Comparison of ENCODE assay signal across 17 mouse cellular contexts in the genomic region with DNA sequence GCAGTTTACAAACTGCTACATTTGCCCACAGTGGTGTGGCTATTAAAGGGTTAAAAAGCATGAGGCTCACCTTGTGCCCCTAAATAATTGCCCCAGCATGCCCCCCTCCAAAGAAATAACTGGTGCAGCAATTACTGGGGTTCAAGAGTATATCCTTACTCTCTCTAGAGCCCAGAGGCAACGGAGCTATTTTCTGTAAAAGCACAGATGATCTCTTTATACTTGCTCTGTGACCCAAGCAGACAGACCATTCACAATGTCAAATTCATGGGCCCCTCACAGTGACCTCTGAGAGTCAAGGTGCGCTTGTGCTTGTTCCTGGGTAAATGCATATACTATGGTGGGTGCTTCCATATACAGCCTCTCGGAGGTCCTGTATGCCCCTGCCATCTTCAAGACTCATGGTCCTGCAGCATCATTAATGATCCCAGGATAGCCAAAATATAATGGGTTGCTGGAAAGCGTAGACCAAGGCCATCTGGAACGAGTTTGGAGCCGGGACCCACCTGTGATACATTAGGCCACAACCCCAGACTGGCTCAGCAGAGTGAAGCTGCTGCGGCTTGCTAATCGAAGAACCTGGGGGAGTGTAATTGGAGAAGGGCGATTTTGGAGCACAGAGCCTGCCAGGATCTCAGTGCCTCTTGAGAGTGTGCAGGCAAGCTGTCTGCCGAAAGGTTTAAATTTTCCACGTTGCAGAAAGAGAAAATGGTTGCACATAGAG.
A peak's percentile ranks its signal among the peaks of the same experiment; 100 is the strongest.
DNase-seq lines count a peak whose midpoint lies in the region.
"Had no signal": no experiment of that assay in that cellular context is flagged by ENCODE, and none has a peak within 500 bp of the region (broad histone marks: within the 10 kb centered on the region; RNA-seq: fewer than 3 reads in every experiment).

No protein-coding gene starts in this region.

- no peaks in the 10 kb centered on the region for H3K9me3 ChIP-seq in heart, embryonic 10.5 days
- H3K9me3 ChIP-seq: forebrain, embryonic 15.5 days; hindbrain, embryonic 12.5 days; neural tube, embryonic 12.5 days had no signal

- H3K4me1 ChIP-seq in heart, embryonic 10.5 days = peaks cover 21% of the 10 kb centered on the region
- H3K4me1 ChIP-seq: forebrain, embryonic 15.5 days; hindbrain, embryonic 12.5 days; neural tube, embryonic 12.5 days had no signal

- peak; percentile 61 for DNase-seq in heart, embryonic 10.5 days (ENCODE audit: low spot score)
- no peak for DNase-seq in heart, adult 8-10 months (ENCODE audit: low spot score)
- DNase-seq in 3T3-L1 (ENCODE audit: low read depth, low spot score) = peak; percentile 45
- peak; percentile 62 for DNase-seq in embryo, embryonic 9.5 days (ENCODE audit: extremely low spot score)
- DNase-seq in gastrocnemius, postnatal 4 days (ENCODE audit: low spot score in 2 of 2) = peak; percentile 24 to 49
- no peak for DNase-seq in urinary bladder, postnatal 25 days (ENCODE audit: low spot score)
- DNase-seq in left cerebral cortex, postnatal 4 days = no peak
- no peak for DNase-seq in heart, postnatal 14 days
- DNase-seq: cerebellum, postnatal 14 days; heart, adult 18-20 months; kidney, postnatal 14 days; lung, adult 2 months; right cerebral cortex, adult 18-20 months; thymus, postnatal 25 days had no signal

- H3K36me3 ChIP-seq in heart, embryonic 10.5 days = no peaks in the 10 kb centered on the region
- H3K36me3 ChIP-seq: forebrain, embryonic 15.5 days; hindbrain, embryonic 12.5 days; neural tube, embryonic 12.5 days had no signal

- no peak overlapping the region for H3K4me3 ChIP-seq in heart, embryonic 10.5 days
- H3K4me3 ChIP-seq: forebrain, embryonic 15.5 days; hindbrain, embryonic 12.5 days; neural tube, embryonic 12.5 days had no signal

- intact Hi-C loops in left cerebral cortex, postnatal 4 days (cut with DNase I) = no loop called here
- intact Hi-C loops in heart, postnatal 14 days (cut with DNase I) = no loop called here

- no peak overlapping the region for H3K27ac ChIP-seq in heart, embryonic 10.5 days
- H3K27ac ChIP-seq: forebrain, embryonic 15.5 days; hindbrain, embryonic 12.5 days; neural tube, embryonic 12.5 days had no signal

- no peaks in the 10 kb centered on the region for H3K27me3 ChIP-seq in heart, embryonic 10.5 days (ENCODE audit: insufficient read depth, poor library complexity, severe bottlenecking)
- H3K27me3 ChIP-seq: forebrain, embryonic 15.5 days; hindbrain, embryonic 12.5 days; neural tube, embryonic 12.5 days had no signal

- 47% methylated on average over 11 of the region's 11 CpGs for WGBS in heart, embryonic 10.5 days

Comparison
In these comparisons a context has a peak if more than half of its experiments do, and no peak if none do; other contexts are left out.
1. DNase-seq: peak in heart, embryonic 10.5 days (single experiment), 3T3-L1 (single experiment), embryo, embryonic 9.5 days (single experiment) and gastrocnemius, postnatal 4 days (2 of 2); none in heart, adult 8-10 months (single experiment), urinary bladder, postnatal 25 days (single experiment), left cerebral cortex, postnatal 4 days (single experiment) and heart, postnatal 14 days (0 of 2).